Mouse (Mus musculus) cortical plate, adult 2 months (tissue): ENCODE data around the gene Rassf7. TPM values are rescaled to one million over a fixed set of nuclear protein-coding genes. Genes with fewer than 3 reads are reported as not detected.

Experiments used
- H3K27ac ChIP-seq: fragments of 200-500 bp; 2 replicates; pipeline ENCODE4 v1.5.1; 2012; ENCODE audit warnings: low read length, control low read depth, inconsistent platforms; ENCODE audit not compliant: insufficient read depth
- H3K4me1 ChIP-seq: fragments of 200-500 bp; 2 replicates; pipeline ENCODE4 v1.6.1; 2011; ENCODE audit warnings: low read length; ENCODE audit not compliant: control insufficient read depth, insufficient read depth
- H3K4me3 ChIP-seq: fragments of 200-500 bp; 2 replicates; pipeline ENCODE4 v1.5.1; 2011; ENCODE audit warnings: mild to moderate bottlenecking, low read length, control low read depth; ENCODE audit not compliant: insufficient read depth
- CTCF ChIP-seq: fragments of 200-500 bp; IDR thresholded peaks from 2 replicates; pipeline ENCODE4 v1.5.1; 2011; ENCODE audit warnings: mild to moderate bottlenecking, control low read depth, low read length; ENCODE audit not compliant: insufficient read depth; ENCODE audit errors: extremely low read depth
- POLR2A ChIP-seq: fragments of 200-500 bp; IDR thresholded peaks from 2 replicates; pipeline ENCODE4 v1.6.1; 2011; ENCODE audit warnings: mild to moderate bottlenecking, low read length, control low read depth; ENCODE audit not compliant: insufficient read depth; ENCODE audit errors: extremely low read depth
- polyA plus RNA-seq: library from polyadenylated mRNA; depleted of rRNA; stranded (reverse); fragments of >200 nt; gene quantifications from 2 replicates; pipeline ENCODE4 v1.2.3, GENCODE M21; 2012

The Rassf7 gene
- polyA plus RNA-seq, 1 experiment = 1.5 TPM

DNA sequence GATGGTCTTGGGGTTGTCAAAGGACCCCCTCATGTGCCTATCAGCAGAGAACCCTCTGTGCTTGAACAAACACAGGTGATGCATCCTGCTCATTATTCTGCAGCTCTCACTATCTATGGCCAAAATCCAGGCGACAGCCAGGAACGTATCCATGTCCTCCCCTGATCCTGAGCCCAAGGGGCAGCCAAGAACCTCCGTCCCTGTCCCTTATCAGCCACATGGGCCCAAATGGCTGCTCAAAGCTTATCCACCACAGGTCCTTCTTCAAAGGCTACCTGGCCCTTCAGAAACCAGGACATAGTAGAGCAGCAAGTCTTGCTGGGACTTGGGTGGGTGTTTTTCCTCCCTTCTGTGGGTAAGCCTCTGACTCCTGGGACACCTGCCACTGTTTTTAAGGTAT lies 27.5 kb upstream of the Rassf7 start:
- Histone ChIP-seq H3K4me3 (no peak overlapping the region), H3K4me1 (0 out of 2 replicates have a peak, but pooled peaks cover 2% of the 10 kb centered on the region), H3K27ac (no peak overlapping the region)
- TF ChIP-seq CTCF = no peak
- TF ChIP-seq POLR2A = no peak

DNA sequence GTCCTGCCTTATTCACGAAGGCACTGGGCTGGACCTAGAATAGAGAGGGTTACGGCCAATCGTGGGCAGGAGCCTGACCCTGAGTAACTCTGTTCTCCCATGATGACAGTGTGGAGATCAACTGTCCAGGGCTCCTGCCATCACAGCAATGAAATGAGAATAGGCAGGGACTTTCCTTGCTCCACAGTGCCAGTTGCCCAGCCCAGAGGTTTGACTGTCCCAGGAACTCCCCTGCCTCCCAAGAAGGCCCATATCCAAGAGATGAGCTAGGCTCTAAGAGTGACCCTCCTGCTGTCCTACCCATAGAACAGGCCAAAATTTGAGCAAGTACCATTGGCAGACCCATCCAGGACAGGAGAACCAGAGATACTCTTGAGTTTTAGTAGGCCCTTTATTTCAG lies 26.9 kb upstream of the Rassf7 start:
- Histone ChIP-seq H3K4me3 (no peak overlapping the region), H3K27ac (no peak overlapping the region), H3K4me1 (0 out of 2 replicates have a peak, but pooled peaks cover 2% of the 10 kb centered on the region)
- TF ChIP-seq CTCF (no peak), POLR2A (no peak)

DNA sequence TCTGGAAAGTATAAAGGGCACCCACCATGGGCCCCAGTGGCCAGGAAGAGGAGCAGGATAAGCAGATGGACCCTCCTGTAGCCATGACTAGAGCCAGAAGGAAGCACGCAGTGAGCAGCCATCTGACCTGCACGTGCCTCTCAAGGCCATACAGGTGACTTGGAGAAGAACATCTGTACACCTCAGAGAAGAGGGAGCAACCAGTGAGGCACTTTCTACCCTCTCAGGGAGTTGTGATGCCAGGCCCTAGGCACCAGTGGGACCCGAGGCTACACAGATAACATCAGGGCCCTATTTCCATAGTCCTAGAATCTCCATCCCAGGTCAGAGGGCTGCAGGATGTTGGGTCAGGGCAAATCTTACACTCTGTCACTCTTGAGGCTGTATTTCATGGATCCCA lies 25.4 kb upstream of the Rassf7 start:
- Histone ChIP-seq H3K4me1 (0 out of 2 replicates have a peak, but pooled peaks cover 2% of the 10 kb centered on the region), H3K27ac (no peak overlapping the region), H3K4me3 (no peak overlapping the region)
- no peak for TF ChIP-seq CTCF
- TF ChIP-seq POLR2A = no peak

DNA sequence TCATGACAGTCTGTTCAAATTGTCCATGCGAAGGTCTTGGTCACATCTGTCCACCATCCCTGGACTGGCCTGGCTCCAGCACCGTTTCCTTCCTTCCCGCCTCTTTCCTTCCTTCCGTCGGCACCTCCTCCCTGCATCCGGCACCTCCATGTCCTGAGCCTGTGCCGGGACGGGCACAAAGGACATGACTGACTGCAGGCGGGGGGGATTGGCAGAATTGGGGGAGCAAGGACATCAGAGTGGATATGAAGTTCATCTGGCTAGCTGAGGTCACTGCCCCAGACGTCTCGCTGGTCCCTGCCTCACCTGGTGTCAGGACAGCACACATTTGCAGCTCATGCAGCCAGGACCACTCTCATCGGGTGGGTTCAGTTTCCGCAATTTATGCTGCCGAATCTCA lies 24.6 kb upstream of the Rassf7 start:
- TF ChIP-seq CTCF (no peak), POLR2A (no peak)
- Histone ChIP-seq H3K27ac (no peak overlapping the region), H3K4me1 (0 out of 2 replicates have a peak, but pooled peaks cover 2% of the 10 kb centered on the region), H3K4me3 (no peak overlapping the region)

DNA sequence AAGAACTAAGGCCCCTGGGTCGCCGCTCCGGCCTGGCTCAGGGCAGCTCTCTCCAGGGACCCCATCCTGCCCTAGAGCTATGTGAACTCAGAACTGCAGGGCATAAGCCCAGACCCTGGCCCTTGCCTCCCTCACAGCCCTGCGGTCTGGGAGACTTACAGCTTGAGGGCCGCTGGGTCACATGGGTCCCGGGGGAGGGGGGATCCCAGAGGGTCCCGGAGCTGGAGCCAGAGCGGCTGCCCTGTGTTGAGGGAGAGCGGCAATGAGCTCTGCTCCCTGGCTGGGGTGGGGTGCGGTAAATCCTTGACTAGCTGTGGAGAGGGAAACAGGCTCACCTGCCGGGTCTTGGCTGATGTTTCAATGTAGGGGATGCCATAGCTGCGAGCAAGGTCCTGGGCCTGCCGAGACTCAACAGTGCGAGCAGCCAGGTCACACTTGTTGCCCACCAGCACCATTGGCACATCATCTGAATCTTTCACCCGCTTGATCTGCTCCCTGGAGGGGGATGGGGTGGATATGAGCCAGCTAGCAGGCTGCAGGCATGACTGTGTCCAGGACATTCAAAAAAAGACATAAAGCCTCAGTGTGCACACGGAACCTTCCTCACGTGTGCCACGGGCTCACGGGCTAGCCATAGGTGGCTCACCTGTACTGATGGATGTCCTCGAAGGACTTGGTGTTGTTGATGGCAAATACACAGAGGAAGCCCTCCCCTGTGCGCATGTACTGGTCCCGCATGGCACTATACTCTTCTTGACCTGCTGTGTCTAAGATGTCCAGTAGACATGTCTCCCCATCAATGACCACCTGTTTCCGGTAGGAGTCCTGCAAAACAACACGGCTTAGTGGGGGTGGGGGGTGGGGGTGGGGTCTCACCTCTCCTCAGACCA lies 23.6 kb upstream of the Rassf7 start:
- peak overlapping the region; percentile 40; the same call in 1 of the 2 replicates for H3K4me3 ChIP-seq
- TF ChIP-seq CTCF = no peak
- TF ChIP-seq POLR2A = no peak
- H3K27ac ChIP-seq = no peak overlapping the region
- H3K4me1 ChIP-seq = 0 out of 2 replicates have a peak, but pooled peaks cover 2% of the 10 kb centered on the region

DNA sequence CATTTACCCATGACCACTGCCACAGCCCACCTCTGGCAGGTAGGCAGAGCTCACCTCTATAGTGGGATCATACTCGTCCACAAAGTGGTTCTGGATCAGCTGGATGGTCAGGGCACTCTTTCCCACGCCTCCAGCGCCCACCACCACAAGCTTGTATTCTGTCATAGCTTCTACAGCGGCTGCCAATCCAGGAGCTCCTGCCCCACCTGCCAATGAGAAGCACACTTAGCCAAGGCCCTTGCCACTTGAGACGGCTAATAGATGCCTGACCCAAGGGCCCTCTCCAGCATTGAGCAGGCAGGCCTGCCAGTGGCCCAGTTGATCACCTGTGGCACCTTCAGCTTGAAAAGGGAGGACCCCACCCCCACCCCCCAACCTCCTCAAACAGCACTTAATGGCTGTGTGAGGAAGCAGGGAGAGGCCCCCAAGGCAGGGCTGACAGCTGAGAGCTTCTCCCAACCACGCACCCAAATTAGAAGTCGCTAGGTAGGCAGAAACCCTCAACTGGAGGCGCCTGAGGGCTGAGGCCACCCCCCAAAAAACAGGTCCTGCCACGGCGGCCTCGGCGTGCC lies 22.8 kb upstream of the Rassf7 start:
- 0 out of 2 replicates have a peak, but pooled peaks cover 2% of the 10 kb centered on the region for H3K4me1 ChIP-seq
- TF ChIP-seq POLR2A (no peak), CTCF (no peak)
- H3K27ac ChIP-seq = peak overlapping the region; percentile 63; the same call in 1 of the 2 replicates
- peak overlapping the region; percentile 40 for H3K4me3 ChIP-seq

DNA sequence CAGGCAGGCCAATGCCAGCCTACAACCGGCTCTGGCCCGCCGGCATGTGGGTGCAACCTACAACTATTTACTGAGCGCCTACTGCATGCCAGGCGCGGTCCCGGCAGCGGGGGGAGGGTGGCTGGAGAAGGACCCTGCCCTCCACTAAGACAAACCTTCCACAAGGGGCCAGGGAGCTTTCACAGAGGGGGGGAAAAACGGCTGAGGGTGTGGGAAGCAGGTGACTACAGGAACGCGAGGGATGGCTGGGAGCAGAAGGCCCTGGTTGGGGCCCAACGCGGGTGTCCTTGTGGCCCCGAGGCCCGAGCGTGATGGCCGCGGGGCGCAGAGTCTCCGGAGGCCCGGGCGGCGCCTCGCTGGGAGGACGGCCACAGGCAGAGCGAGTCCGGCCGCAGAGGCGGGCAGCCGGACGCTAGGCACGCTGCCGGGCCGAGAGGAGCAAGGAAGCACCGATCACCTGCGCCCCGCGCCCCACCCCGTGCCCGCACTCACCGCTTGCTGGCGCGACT lies 22.3 kb upstream of the Rassf7 start:
- H3K27ac ChIP-seq = peak overlapping the region; percentile 63; the same call in 1 of the 2 replicates
- H3K4me1 ChIP-seq = 0 out of 2 replicates have a peak, but pooled peaks cover 2% of the 10 kb centered on the region
- peak overlapping the region; percentile 40 for H3K4me3 ChIP-seq
- TF ChIP-seq POLR2A (no peak), CTCF (no peak)

DNA sequence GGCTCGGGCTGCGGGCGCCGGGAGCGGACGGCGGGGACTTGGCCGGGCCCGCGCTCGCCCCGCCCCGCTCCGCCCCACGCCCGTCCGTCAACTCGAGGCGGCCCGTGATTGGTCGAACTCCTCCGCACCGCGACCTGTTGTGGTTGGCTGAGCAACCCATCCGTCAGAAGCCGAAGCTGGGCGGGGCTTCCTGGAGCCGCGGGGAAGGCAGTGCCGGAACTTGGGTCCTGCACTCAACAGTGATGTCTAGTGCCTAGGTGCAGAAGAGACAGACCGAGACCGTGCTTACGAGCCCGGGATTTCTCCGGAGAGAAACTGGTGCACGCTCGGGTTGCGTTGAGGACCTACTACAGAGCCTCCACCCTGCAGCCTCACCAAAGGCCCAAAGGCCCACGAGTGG lies 21.7 kb upstream of the Rassf7 start, which contains the start of the genes Hras and Lrrc56:
Gene Hras (minus strand): TSS at position 58 of the 400 bp plus-strand sequence.
Gene Lrrc56 (plus strand): TSS at position 210 of the 400 bp plus-strand sequence.
- Histone ChIP-seq H3K4me1 (0 out of 2 replicates have a peak, but pooled peaks cover 2% of the 10 kb centered on the region), H3K4me3 (peak within 1 kb of the TSS; percentile 40), H3K27ac (peak within 1 kb of the TSS; percentile 63; the same call in 1 of the 2 replicates)
- TF ChIP-seq CTCF = no peak
- TF ChIP-seq POLR2A = peak; percentile 97

DNA sequence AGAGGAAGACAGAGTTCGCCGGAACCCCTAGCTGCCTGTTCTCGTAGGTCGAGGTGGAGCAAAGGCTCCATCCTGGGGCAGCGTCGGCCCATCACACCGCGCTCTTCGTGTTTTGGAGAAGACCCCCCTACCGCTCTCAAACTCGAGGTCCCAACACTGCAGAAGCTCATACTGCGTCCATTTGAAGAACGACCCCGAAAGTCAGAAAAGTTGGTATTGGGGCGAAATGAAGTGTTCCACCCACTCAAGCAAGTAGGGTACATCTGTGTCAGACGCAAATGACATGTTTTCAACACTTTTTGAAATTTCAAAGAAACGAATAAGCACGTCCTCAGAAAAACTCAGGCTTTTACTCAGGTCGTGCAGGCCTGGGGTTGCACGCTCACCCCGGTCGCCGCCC lies 21.3 kb upstream of the Rassf7 start:
- TF ChIP-seq CTCF = no peak
- TF ChIP-seq POLR2A = no peak
- H3K4me3 ChIP-seq = peak overlapping the region; percentile 40
- 0 out of 2 replicates have a peak, but pooled peaks cover 2% of the 10 kb centered on the region for H3K4me1 ChIP-seq
- H3K27ac ChIP-seq = no peak overlapping the region

DNA sequence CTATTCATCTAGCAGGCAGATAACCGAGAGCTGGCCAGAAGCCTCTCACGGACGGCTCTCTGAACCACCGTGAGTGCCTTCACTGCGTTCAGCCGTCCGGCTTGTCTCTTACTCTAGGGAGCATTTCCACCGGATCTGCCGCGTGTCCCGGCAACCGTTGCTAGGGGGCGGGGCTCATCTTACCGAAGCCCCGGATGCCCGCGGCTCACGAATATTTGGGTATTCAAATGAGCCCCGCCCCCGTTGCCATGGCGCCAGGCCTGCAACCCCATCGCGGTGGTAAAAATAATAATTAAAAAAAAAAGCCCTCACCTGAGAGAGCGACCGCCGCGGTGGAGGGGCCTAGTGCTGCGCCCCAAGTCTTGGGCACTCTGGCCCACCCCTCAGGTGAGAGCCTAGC lies 20.8 kb upstream of the Rassf7 start:
- Histone ChIP-seq H3K4me3 (peak overlapping the region; percentile 40), H3K27ac (no peak overlapping the region), H3K4me1 (0 out of 2 replicates have a peak, but pooled peaks cover 2% of the 10 kb centered on the region)
- TF ChIP-seq POLR2A = peak; percentile 29; the same call in 1 of the 2 replicates
- TF ChIP-seq CTCF = no peak
